In genomic region chr15:99055040-99055439, GRCm38 (mm10) we compare ENCODE assay signal across 9 mouse cellular contexts. TPM values are rescaled to one million over a fixed set of nuclear protein-coding genes. Genes with fewer than 3 reads are reported as not detected.
DNase-seq lines count a peak whose midpoint lies in the region; ATAC-seq and TF ChIP-seq lines count a peak whose summit lies in the region.
"Had no signal": no experiment of that assay in that cellular context is flagged by ENCODE, and none has a peak within 500 bp of the region (broad histone marks: within the 10 kb centered on the region; RNA-seq: fewer than 3 reads in every experiment).

Prph (plus strand) TSS chr15:99055174.

- no peak for TF ChIP-seq CTCF in left cerebral cortex, adult 2 months (IDR thresholded peaks at IDR 0.05)
- no peak for TF ChIP-seq CTCF in embryonic fibroblast, embryonic 13.5 days (IDR thresholded peaks at IDR 0.05; ENCODE audit: borderline replicate concordance, insufficient read depth, low read length)

- peak within 1 kb of the TSS; percentile 49 for H3K9ac ChIP-seq in intestine, embryonic 16.5 days (ENCODE audit: low read depth, low read length)
- peak within 1 kb of the TSS; percentile 38; the same call in 1 of the 2 replicates for H3K9ac ChIP-seq in neural tube, embryonic 12.5 days

- H3K4me1 ChIP-seq in embryonic fibroblast, embryonic 13.5 days (ENCODE audit: control insufficient read depth, insufficient read depth, low read length), result no peaks in the 10 kb centered on the region
- H3K4me1 ChIP-seq in intestine, embryonic 16.5 days (ENCODE audit: control insufficient read depth, insufficient read depth, low read length), result peaks cover 17% of the 10 kb centered on the region
- H3K4me1 ChIP-seq in neural tube, embryonic 12.5 days, result peaks cover 24% of the 10 kb centered on the region

- intact Hi-C loops in left cerebral cortex, adult 2 months (cut with DNase I), result no loop called here
- intact Hi-C loops in left cerebral cortex, postnatal 25 days (cut with DNase I), result loop anchor here (5.0 to 10.0 kb wide), 2 partner anchors 142 to 210 kb away; no protein-coding TSS in a partner anchor

- H3K4me3 ChIP-seq in left cerebral cortex, adult 2 months, result peak within 1 kb of the TSS; percentile 34
- H3K4me3 ChIP-seq in embryonic fibroblast, embryonic 13.5 days (ENCODE audit: insufficient read depth, low read length), result 0 out of 2 replicates have a peak within 1 kb of the TSS, but pooled peaks have one; percentile 4
- peak within 1 kb of the TSS; percentile 47 for H3K4me3 ChIP-seq in intestine, embryonic 16.5 days (ENCODE audit: low read length)
- peak within 1 kb of the TSS; percentile 37 for H3K4me3 ChIP-seq in neural tube, embryonic 12.5 days

- peak within 1 kb of the TSS; percentile 72 for H3K4me2 ChIP-seq in intestine, embryonic 16.5 days (ENCODE audit: low read depth, low read length)
- peak within 1 kb of the TSS; percentile 63 for H3K4me2 ChIP-seq in neural tube, embryonic 12.5 days (replicated peaks)

- no peaks in the 10 kb centered on the region for H3K36me3 ChIP-seq in intestine, embryonic 16.5 days (ENCODE audit: control insufficient read depth, insufficient read depth, low read length)
- H3K36me3 ChIP-seq in neural tube, embryonic 12.5 days, result no peaks in the 10 kb centered on the region

- ATAC-seq in intestine, embryonic 16.5 days, result 0 out of 2 replicates have a peak, but pooled peaks have one; percentile 2
- ATAC-seq in neural tube, embryonic 12.5 days (ENCODE audit: low FRiP score, low read depth), result no peak

- no peaks in the 10 kb centered on the region for H3K9me3 ChIP-seq in intestine, embryonic 16.5 days (ENCODE audit: control insufficient read depth, low read length)
- no peaks in the 10 kb centered on the region for H3K9me3 ChIP-seq in neural tube, embryonic 12.5 days

- no peak for TF ChIP-seq POLR2A in embryonic fibroblast, embryonic 13.5 days (IDR thresholded peaks at IDR 0.05; ENCODE audit: low read depth, low read length)

- no peak within 1 kb of the TSS for H3K27ac ChIP-seq in left cerebral cortex, adult 2 months
- no peak within 1 kb of the TSS for H3K27ac ChIP-seq in embryonic fibroblast, embryonic 13.5 days (ENCODE audit: insufficient read depth, low read length)
- no peak within 1 kb of the TSS for H3K27ac ChIP-seq in intestine, embryonic 16.5 days (ENCODE audit: low read length)
- H3K27ac ChIP-seq in neural tube, embryonic 12.5 days, result no peak within 1 kb of the TSS

- peaks cover 61% of the 10 kb centered on the region for H3K27me3 ChIP-seq in intestine, embryonic 16.5 days (replicated peaks; ENCODE audit: control insufficient read depth, insufficient read depth, low read length)
- peaks cover 77% of the 10 kb centered on the region for H3K27me3 ChIP-seq in neural tube, embryonic 12.5 days (replicated peaks)

- WGBS in intestine, embryonic 16.5 days, result 5% methylated on average over 29 of the region's 30 CpGs
- 2% methylated on average over 30 of the region's 30 CpGs for WGBS in neural tube, embryonic 12.5 days

- no peak for DNase-seq in left cerebral cortex, adult 2 months (ENCODE audit: extremely low spot score in 1 of 2, low spot score in 2 of 2)
- no peak for DNase-seq in left cerebral cortex, postnatal 25 days (ENCODE audit: low spot score in 2 of 2)
- no peak for DNase-seq in c-Kit-positive CD71-positive TER-119-positive erythroid progenitor cells, embryonic 14.5 days (ENCODE audit: low spot score)
- DNase-seq in kidney, adult 9 months, result no peak
- no peak for DNase-seq in layer of hippocampus, adult 18-20 months (ENCODE audit: low spot score in 2 of 2)
- DNase-seq: thymus, postnatal 36 days had no signal

RNA-seq across cellular contexts. Expression of gene Prph, which starts in this region (rescaled TPM):
- under 1 TPM; 0.91 to 0.97 TPM for total RNA-seq in left cerebral cortex, adult 2 months (2021)
- total RNA-seq in left cerebral cortex, postnatal 25 days (2021), result 1 to 10 TPM; 1.4 to 1.6 TPM
- polyA plus RNA-seq in embryonic fibroblast, embryonic 13.5 days (2011; ENCODE audit: insufficient read length, low read depth, missing spikeins), result 0.60 TPM in 1 of 2 replicates, not detected in the other
- polyA plus RNA-seq in intestine, embryonic 16.5 days (2015; fragmentation: Nextera tagmentation; extraction: Ambion mirVana), result 35.0 and 38.4 TPM in 2 replicates
- polyA plus RNA-seq in neural tube, embryonic 12.5 days (2016; fragmentation: Nextera tagmentation; extraction: Ambion mirVana), result 109 and 168 TPM in 2 replicates
- total RNA-seq in layer of hippocampus, adult 18-20 months (2021), result 1 to 10 TPM in 1 of 2 experiments, under 1 TPM in 1; 0.61 to 1.1 TPM

Comparison
In these comparisons a context has a peak if more than half of its experiments do, and no peak if none do; other contexts are left out.
1. RNA of gene Prph (polyA plus RNA-seq): 109 to 168 TPM in neural tube, embryonic 12.5 days and 35.0 to 38.4 TPM in intestine, embryonic 16.5 days; 0.60 TPM in embryonic fibroblast, embryonic 13.5 days; every median in the first group is over 10 times any median in the second.
2. Peak in every context shown above with its lines, with median percentiles within 50 percentile points of each other: H3K4me3 ChIP-seq.